Mouse (Mus musculus) neural tube, embryonic 11.5 days (tissue): ENCODE measurements around the gene Igsf11. TPM values are rescaled to one million over a fixed set of nuclear protein-coding genes. Genes with fewer than 3 reads are reported as not detected.

Source experiments
- ATAC-seq: fragments of 200-750 bp; cut with Nextera tagmentation; 2 replicates; pipeline ENCODE4 v1.8.0; 2017; ENCODE audit warnings: moderate number of reproducible peaks, mild to moderate bottlenecking, moderate TSS enrichment, moderate library complexity; ENCODE audit not compliant: insufficient read depth, low FRiP score, low TSS enrichment
- DNase-seq: peaks from one replicate; pipeline ENCODE4 v3.0.0-alpha.2; 2015; ENCODE audit warnings: low spot score
- H3K27ac ChIP-seq: fragments of 300-500 bp; sonication (generic); 2 replicates; pipeline ENCODE4 v1.5.1; 2014; ENCODE audit warnings: low read depth, mild to moderate bottlenecking, low read length
- H3K27me3 ChIP-seq: fragments of 300-500 bp; sonication (generic); 2 replicates; pipeline ENCODE4 v1.6.1; 2014; ENCODE audit warnings: mild to moderate bottlenecking, low read length, mixed read lengths; ENCODE audit not compliant: control insufficient read depth, insufficient read depth
- H3K36me3 ChIP-seq: fragments of 300-500 bp; sonication (generic); 2 replicates; pipeline ENCODE4 v1.6.1; 2014; ENCODE audit warnings: mild to moderate bottlenecking, low read length, moderate library complexity, mixed read lengths; ENCODE audit not compliant: control insufficient read depth, insufficient read depth
- H3K4me1 ChIP-seq: fragments of 300-500 bp; sonication (generic); 2 replicates; pipeline ENCODE4 v1.6.1; 2014; ENCODE audit warnings: low read length, mixed read lengths; ENCODE audit not compliant: control insufficient read depth, insufficient read depth
- H3K4me2 ChIP-seq: fragments of 300-500 bp; sonication (generic); 2 replicates; pipeline ENCODE4 v1.6.1; 2014; ENCODE audit warnings: low read depth, mild to moderate bottlenecking, moderate library complexity
- H3K4me3 ChIP-seq: fragments of 300-500 bp; sonication (generic); 2 replicates; pipeline ENCODE4 v1.5.1; 2014; ENCODE audit warnings: low read depth, low read length
- H3K9ac ChIP-seq: fragments of 300-500 bp; sonication (generic); 2 replicates; pipeline ENCODE4 v1.6.1; 2014; ENCODE audit warnings: mild to moderate bottlenecking, low read length
- H3K9me3 ChIP-seq: fragments of 300-500 bp; sonication (generic); 2 replicates; pipeline ENCODE4 v1.6.1; 2016; ENCODE audit warnings: low read length; ENCODE audit not compliant: control insufficient read depth
- WGBS: fragments of 180-500 bp; shearing (Covaris S2); extraction: QIAGEN DNeasy Blood & Tissue Kit; methylation state at CpG from one replicate; pipeline ENCODE4 v1.1.7; 2014; 5-methylcytosine and 5-hydroxymethylcytosine counted together
- polyA plus RNA-seq: library from polyadenylated mRNA; unstranded; fragments of >200 nt; fragmentation: Nextera tagmentation; extraction: Ambion mirVana; gene quantifications from 2 replicates; pipeline ENCODE4 v1.2.1, GENCODE M21; 2014

Gene Igsf11
- polyA plus RNA-seq, 1 experiment from 2014 or later: 5.7 TPM

DNA sequence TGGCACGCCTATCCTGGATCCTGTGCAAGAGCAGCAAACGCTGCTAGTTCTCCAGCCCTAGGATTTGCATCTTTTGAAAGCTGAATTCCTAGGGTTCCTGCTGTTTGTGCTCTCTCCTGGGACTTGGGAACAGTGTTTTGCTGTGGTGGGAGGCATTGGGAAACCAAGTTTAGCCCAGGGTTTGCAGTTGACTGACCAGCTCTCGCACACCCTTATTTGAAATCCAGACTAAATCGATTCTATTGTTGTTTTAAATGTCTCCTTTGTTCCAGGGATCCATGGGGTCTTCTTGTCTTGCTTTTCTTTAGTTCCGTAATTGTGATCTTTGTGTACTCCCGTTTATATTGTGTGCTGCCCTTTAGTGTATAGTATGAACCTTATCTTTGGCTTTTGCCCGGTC lies 52.6 kb downstream of the Igsf11 start:
- H3K4me1 ChIP-seq: peaks cover 29% of the 10 kb centered on the region
- H3K27me3 ChIP-seq: no peaks in the 10 kb centered on the region
- H3K9me3 ChIP-seq: no peaks in the 10 kb centered on the region
- WGBS: 35% methylated on average over 7 of the region's 7 CpGs
- H3K4me2 ChIP-seq: no peak overlapping the region
- H3K9ac ChIP-seq: no peak overlapping the region; the same call in 1 of the 2 replicates
- no peaks in the 10 kb centered on the region for H3K36me3 ChIP-seq
- no peak overlapping the region for H3K4me3 ChIP-seq
- H3K27ac ChIP-seq: peak overlapping the region; percentile 76
- DNase-seq (no peak), ATAC-seq (no peak)

DNA sequence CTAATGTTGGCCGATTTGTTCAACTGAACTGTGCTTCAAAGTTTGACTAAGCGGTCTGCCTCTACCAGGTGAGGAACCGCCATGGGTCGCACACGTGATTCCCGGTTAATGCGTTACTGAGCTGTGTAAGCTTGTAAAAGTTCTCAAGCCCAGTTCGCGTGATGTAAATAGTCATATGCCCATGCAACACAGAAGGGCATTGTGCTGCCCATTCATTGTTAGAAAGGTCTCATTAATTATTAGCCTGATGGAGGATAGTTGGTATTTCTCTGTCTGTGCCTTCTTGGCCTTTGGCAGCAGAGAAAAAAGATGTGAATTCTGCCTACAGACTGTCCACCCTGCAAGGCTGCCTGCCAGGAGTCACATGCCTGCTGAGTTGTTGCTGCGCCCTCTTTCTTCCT lies 53.1 kb downstream of the Igsf11 start:
- H3K4me3 ChIP-seq: no peak overlapping the region
- no peaks in the 10 kb centered on the region for H3K27me3 ChIP-seq
- no peaks in the 10 kb centered on the region for H3K36me3 ChIP-seq
- H3K4me1 ChIP-seq: peaks cover 29% of the 10 kb centered on the region
- H3K4me2 ChIP-seq: no peak overlapping the region
- H3K9ac ChIP-seq: no peak overlapping the region; the same call in 1 of the 2 replicates
- no peaks in the 10 kb centered on the region for H3K9me3 ChIP-seq
- peak; percentile 52 for DNase-seq
- 42% methylated on average over 10 of the region's 10 CpGs for WGBS
- peak; percentile 38 for ATAC-seq
- peak overlapping the region; percentile 76 for H3K27ac ChIP-seq

DNA sequence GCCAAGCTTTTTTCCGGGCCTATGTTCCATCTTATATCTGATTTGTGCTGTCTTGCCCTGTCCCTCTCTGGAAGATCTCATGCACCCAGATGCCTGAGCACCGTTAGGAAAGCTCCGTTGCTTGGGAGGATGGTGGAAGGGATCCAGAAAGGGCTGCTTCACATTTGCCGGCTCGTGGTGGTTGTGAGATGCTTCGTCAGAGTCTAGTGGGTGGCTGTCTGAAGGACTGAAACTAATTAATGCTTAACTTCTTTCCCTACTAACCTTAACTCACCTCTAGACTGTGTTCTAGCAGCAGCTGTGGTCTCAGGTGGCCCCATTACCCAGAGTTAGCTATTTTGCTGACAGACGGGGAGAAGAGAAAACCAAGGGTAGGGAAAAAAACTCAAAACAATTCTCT lies 54.0 kb downstream of the Igsf11 start:
- no peak overlapping the region for H3K9ac ChIP-seq
- peaks cover 29% of the 10 kb centered on the region for H3K4me1 ChIP-seq
- ATAC-seq: no peak
- no peaks in the 10 kb centered on the region for H3K27me3 ChIP-seq
- peak overlapping the region; percentile 76 for H3K27ac ChIP-seq
- WGBS: 53% methylated on average over 7 of the region's 7 CpGs
- no peak for DNase-seq
- H3K36me3 ChIP-seq: no peaks in the 10 kb centered on the region
- no peak overlapping the region for H3K4me3 ChIP-seq
- H3K9me3 ChIP-seq: no peaks in the 10 kb centered on the region
- no peak overlapping the region for H3K4me2 ChIP-seq

DNA sequence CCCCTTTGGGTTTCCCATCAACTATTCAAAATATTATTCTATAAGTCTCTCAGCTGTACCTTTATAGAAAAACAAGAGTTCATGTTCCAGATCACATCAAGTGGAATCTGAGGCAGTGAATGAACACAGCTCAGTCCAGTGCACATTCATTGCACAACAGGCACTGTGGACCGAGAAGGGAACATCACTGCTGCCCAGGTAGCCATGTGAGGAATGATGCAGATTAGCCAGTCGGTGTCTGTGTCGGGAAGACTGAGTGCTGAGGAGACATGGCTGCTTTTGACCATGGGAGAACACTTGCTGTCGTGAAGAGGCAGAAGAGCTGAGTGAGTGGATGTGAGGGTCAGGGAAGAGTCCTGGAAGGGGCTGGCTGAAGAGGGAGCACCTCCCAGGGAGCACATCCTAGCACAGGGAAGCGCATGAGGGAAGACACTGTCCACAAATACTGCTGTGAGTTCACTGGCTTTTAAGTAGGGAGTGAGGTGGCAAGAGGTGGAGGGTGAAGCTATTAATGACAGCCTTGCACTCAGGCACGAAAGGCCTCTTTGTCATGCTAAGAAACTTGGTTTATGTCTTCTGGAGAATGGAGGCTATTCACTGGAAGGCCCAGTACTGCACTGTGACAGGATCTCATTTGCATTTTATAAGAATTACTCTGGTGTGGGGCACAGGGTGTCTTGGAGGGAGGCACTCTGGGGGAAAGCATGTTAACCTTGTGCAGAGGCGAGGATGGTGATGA lies 54.8 kb downstream of the Igsf11 start:
- peaks cover 29% of the 10 kb centered on the region for H3K4me1 ChIP-seq
- DNase-seq: peak; percentile 53
- 56% methylated on average over 7 of the region's 7 CpGs for WGBS
- no peak overlapping the region for H3K4me3 ChIP-seq
- no peak overlapping the region for H3K4me2 ChIP-seq
- peak; percentile 80 for ATAC-seq
- H3K27ac ChIP-seq: peak overlapping the region; percentile 76
- no peaks in the 10 kb centered on the region for H3K27me3 ChIP-seq
- no peaks in the 10 kb centered on the region for H3K9me3 ChIP-seq
- no peaks in the 10 kb centered on the region for H3K36me3 ChIP-seq
- H3K9ac ChIP-seq: no peak overlapping the region

DNA sequence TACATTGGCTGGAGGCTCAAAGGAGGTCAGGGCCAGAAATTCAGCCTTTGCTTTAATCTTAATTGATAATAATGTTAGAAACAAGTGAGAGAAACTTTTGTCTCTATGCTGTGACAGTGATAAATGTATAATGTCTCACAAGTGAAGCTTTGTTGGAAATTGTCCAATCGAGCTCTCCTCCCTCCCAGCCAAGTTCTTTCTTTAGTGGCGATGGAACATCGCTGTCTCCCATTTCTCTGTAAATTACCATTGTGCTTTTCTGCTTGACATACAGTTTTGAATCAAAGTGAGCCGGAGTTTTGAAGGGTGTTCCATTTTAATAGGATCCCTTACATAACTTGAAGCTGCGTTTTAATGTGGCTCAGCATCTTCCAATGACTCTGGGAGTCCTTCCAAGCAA lies 56.0 kb downstream of the Igsf11 start:
- H3K4me2 ChIP-seq: no peak overlapping the region
- no peaks in the 10 kb centered on the region for H3K9me3 ChIP-seq
- no peaks in the 10 kb centered on the region for H3K36me3 ChIP-seq
- DNase-seq (no peak), ATAC-seq (no peak)
- H3K27me3 ChIP-seq: no peaks in the 10 kb centered on the region
- H3K4me3 ChIP-seq: no peak overlapping the region
- no peak overlapping the region for H3K27ac ChIP-seq
- H3K9ac ChIP-seq: no peak overlapping the region
- 65% methylated on average over 5 of the region's 5 CpGs for WGBS
- H3K4me1 ChIP-seq: peaks cover 29% of the 10 kb centered on the region

DNA sequence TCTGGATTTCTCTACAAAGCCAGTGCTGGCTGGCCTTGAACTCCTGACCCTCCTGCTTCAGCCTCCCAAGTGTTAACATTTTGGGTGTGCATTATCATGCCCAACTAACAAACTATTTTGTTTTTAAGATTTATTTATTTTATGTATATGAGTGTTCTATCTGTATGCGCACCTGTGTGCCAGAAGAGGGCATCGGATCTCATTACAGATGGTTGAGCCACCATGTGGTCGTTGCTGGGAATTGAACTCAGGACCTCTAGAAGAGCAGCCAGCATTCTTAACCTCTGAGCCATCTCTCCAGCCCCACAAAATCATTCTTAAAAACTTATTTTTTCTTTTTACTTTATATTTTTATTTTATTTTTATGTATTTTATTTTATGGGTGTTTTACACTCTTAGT lies 60.4 kb downstream of the Igsf11 start:
- Histone ChIP-seq H3K4me3 (no peak overlapping the region), H3K27me3 (no peaks in the 10 kb centered on the region), H3K9me3 (no peaks in the 10 kb centered on the region), H3K27ac (no peak overlapping the region), H3K4me2 (no peak overlapping the region), H3K36me3 (no peaks in the 10 kb centered on the region), H3K4me1 (no peaks in the 10 kb centered on the region), H3K9ac (no peak overlapping the region)
- ATAC-seq: no peak
- WGBS: 89% methylated on average over 3 of the region's 3 CpGs
- no peak for DNase-seq

DNA sequence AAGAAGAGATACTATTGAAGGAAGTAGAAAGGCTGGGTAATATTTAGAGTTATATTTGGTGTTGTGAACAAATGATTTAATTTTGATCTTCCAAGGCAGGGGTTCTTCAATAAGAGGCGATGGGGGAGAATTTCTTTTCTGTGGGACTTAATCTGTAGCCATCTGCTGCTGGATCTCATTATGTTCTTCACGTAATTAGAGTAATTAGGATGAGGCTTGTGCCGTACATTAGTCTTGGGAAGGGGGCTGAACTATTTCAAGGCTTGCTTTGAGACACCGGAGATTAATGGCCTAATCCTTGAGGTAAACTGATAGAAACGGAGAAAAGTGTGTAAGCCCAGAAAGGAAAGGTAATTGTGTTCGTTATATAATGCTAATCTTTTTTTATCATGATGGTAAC lies 61.4 kb downstream of the Igsf11 start:
- H3K9ac ChIP-seq: no peak overlapping the region
- no peaks in the 10 kb centered on the region for H3K4me1 ChIP-seq
- no peaks in the 10 kb centered on the region for H3K36me3 ChIP-seq
- no peak for ATAC-seq
- DNase-seq: no peak
- WGBS: 85% methylated on average over 6 of the region's 6 CpGs
- H3K4me3 ChIP-seq: no peak overlapping the region
- H3K4me2 ChIP-seq: no peak overlapping the region
- H3K27me3 ChIP-seq: no peaks in the 10 kb centered on the region
- no peak overlapping the region for H3K27ac ChIP-seq
- no peaks in the 10 kb centered on the region for H3K9me3 ChIP-seq

DNA sequence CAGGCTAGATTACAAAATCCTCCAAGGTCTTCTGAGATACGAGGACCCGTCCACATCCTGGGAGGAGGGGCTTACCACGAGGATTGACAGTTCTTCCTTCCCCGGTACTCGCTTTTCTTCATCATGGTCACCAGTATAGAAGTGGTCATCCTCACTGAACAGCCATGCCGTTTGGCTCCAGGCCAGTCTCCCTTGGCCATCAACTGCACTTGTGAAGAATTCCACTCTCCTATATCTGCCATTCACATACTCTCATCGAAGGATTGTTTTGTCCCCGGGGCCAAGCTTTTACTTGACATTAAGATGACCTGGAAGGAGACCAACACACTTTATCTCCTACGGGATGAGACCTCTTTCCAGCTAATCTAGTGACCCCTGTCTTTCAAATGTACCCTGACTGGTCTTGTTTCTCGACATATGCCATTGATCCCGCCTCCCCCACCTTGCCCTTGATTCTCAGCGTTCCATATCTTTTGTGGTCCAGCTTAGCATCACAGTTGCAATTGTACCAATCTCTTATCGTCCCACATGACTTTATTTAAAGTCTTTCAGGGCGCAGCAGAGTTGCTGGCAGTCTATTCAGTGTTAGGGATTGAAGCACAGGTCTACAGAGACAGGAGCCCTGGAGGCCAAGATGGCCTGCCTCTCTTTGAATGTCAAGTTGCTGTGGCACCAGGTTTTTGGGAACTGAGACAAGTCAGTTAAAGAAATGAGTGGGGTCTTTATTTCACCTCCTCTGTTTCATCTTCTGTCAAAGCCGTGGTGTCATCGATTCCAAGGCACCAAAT lies 62.2 kb downstream of the Igsf11 start:
- H3K36me3 ChIP-seq: no peaks in the 10 kb centered on the region
- no peaks in the 10 kb centered on the region for H3K27me3 ChIP-seq
- H3K9me3 ChIP-seq: no peaks in the 10 kb centered on the region
- ATAC-seq (no peak), DNase-seq (no peak)
- H3K27ac ChIP-seq: no peak overlapping the region
- WGBS: 89% methylated on average over 16 of the region's 16 CpGs
- no peak overlapping the region for H3K4me2 ChIP-seq
- no peak overlapping the region for H3K4me3 ChIP-seq
- H3K4me1 ChIP-seq: no peaks in the 10 kb centered on the region
- no peak overlapping the region for H3K9ac ChIP-seq

DNA sequence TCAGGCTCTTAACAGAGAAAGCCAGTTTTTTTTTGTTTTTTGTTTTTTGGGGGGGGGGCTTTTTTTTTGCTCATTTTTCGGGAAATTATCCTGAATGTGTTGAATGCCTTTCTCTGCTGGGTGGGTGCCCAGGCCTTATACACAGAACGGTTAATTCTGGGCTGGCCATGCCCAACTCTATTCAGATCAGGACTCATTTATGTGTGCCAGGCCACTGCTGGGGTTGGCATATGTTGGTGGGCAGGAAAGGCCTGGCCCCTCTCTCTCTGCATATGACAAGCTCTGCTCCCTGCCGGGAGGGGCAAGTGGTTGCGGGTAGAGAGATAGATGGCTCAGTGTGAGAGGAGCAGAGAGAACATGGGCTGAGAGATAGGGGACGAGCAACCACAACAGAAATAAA lies 62.8 kb downstream of the Igsf11 start:
- WGBS: 77% methylated on average over 5 of the region's 5 CpGs
- Histone ChIP-seq H3K4me1 (no peaks in the 10 kb centered on the region), H3K9me3 (no peaks in the 10 kb centered on the region)

More for the DNA sequence above, 62.8 kb downstream of the Igsf11 start:
- no peak overlapping the region for H3K9ac ChIP-seq
- H3K36me3 ChIP-seq: no peaks in the 10 kb centered on the region
- no peak overlapping the region for H3K4me3 ChIP-seq
- ATAC-seq: no peak
- no peak overlapping the region for H3K27ac ChIP-seq
- H3K4me2 ChIP-seq: no peak overlapping the region
- no peak for DNase-seq
- H3K27me3 ChIP-seq: no peaks in the 10 kb centered on the region
